Mouse (Mus musculus) small intestine, adult 2 months (tissue): Measurements from ENCODE around the gene Ptpra.
"Not testable (repeated sequence)": the region's sequence is repeated elsewhere in the genome, so short reads cannot be mapped to it uniquely, and the experiment has no call there.

Source experiments
- CTCF ChIP-seq: fragments of 200-500 bp; IDR thresholded peaks from 2 replicates; pipeline ENCODE4 v1.5.1; 2012; ENCODE audit warnings: low read depth, mild to moderate bottlenecking, control low read depth, inconsistent platforms, low read length, moderate library complexity, mixed read lengths; ENCODE audit not compliant: insufficient replicate concordance, insufficient read length; ENCODE audit errors: extremely low read depth
- POLR2A ChIP-seq: fragments of 200-500 bp; IDR thresholded peaks from 2 replicates; pipeline ENCODE4 v1.6.1; 2012; ENCODE audit warnings: low read depth, mild to moderate bottlenecking, control low read depth, inconsistent platforms, low read length, moderate library complexity

DNA sequence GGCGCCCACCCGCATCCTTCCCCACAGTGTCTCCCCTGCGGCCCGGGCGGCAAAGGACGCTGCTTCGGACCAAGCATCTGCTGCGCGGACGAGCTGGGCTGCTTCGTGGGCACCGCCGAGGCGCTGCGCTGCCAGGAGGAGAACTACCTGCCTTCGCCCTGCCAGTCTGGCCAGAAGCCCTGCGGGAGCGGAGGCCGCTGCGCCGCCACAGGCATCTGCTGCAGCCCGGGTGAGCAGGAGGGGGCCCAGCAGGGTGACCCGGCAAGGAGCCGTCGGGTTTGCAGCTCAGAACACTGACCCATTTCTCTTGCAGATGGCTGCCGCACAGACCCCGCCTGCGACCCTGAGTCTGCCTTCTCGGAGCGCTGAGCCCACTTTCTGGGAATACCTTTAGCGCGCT lies 126.5 kb downstream of the Ptpra start:
- not testable (repeated sequence) for TF ChIP-seq POLR2A, CTCF
